Mouse (Mus musculus): ENCODE data around the gene Kctd10. TPM values are rescaled to one million over a fixed set of nuclear protein-coding genes. Genes with fewer than 3 reads are reported as not detected.
A peak's percentile ranks its signal among the peaks of the same experiment; 100 is the strongest.

Gene Kctd10
- polyA plus RNA-seq, 1 experiment from 2014 or later: 103 TPM

DNA sequence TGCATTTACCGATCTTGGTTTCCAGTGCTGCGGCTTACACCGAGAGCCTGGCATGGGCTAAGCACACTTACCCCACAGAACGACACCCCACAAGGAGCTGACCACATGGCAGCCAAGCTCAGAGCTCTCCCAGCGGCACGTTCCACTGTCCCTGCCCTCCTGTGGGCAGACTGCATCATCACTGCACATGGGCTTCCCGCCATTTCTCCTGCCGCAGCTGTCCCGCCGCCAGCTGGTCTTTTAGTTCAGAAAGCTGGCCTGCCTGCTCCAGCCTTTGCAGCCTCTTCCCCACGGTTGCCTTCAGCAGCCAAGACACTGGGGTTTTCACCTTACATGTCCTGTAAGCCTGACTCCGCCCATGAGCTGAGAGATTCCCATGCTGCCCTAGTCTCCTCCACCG lies 30.1 kb upstream of the Kctd10 start:
- DNase-seq (ENCODE audit: low spot score): no peak
- Histone ChIP-seq H3K4me3 (no peak overlapping the region), H3K36me3 (peaks cover 100% of the 10 kb centered on the region), H3K27me3 (ENCODE audit: low read depth, poor library complexity, severe bottlenecking) (no peaks in the 10 kb centered on the region), H3K4me1 (no peaks in the 10 kb centered on the region), H3K9me3 (replicated peaks) (no peaks in the 10 kb centered on the region), H3K27ac (replicated peaks) (no peak overlapping the region)
- WGBS: 93% methylated on average over 13 of the region's 13 CpGs

DNA sequence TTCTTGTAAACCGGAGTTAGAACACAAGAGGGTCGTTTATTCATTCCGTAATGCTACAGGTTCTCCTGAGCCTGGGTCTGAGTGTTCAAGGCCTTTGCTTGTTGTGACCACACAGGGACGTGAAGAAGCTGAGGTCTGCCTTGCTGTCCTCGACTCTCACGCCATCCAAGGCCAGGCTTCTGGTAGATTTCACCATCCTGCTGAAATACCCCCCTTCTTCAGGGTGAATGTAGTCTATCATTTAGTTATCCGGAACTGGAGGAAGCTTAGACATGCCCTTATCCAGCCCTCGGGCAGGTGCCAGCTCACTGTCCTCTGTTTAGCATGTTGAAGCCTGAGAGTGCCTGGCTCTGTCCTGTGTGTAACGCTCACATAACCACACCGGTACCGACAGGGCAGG lies 28.5 kb upstream of the Kctd10 start:
- no peaks in the 10 kb centered on the region for H3K27me3 ChIP-seq (ENCODE audit: low read depth, poor library complexity, severe bottlenecking)
- H3K27ac ChIP-seq (replicated peaks): no peak overlapping the region
- H3K9me3 ChIP-seq (replicated peaks): no peaks in the 10 kb centered on the region
- no peak overlapping the region for H3K4me3 ChIP-seq
- DNase-seq (ENCODE audit: low spot score): no peak
- H3K36me3 ChIP-seq: peaks cover 100% of the 10 kb centered on the region
- 93% methylated on average over 11 of the region's 11 CpGs for WGBS
- H3K4me1 ChIP-seq: no peaks in the 10 kb centered on the region

DNA sequence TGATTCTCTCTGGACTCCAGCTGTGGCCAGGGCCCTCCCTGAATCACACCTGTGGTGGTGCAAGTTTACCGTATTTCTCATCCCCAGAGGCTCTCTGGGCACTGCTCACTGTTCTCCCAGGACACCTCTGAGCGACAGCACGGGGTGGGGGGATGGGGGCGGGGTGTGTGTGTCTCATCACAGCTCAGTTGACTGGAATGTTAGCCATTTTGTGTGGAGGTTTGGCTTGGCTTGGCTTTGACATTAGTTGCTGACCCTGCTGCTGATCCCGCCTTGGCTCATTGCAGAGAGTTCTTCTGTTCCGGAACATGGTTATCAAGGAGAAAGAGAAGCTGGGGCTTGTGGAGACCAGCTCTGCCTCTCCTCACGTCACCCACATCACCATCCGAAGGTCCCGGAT lies 27.5 kb upstream of the Kctd10 start:
- WGBS: 92% methylated on average over 9 of the region's 9 CpGs

DNA sequence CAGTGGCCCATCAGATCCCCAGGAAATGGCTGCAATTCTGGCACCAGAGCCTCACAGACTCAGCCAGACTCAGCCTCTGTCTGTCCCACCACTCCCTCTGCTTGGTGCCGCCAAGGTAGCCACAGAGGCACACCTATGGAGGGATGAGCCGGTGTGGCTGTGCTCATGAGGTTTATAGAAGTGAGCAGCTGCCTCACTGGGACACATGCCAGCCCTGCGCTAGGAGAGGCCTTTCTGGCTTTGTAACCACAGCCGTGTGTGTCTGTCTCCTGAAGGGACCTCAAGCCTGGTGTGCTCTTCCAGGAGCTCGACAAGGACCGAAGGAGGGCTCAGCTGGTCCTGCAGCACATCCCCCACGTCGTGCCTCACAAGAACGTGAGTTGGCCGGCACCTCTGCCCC lies 27.0 kb upstream of the Kctd10 start:
- no peaks in the 10 kb centered on the region for H3K9me3 ChIP-seq (replicated peaks)
- no peak overlapping the region for H3K4me3 ChIP-seq
- H3K27me3 ChIP-seq (ENCODE audit: low read depth, poor library complexity, severe bottlenecking): no peaks in the 10 kb centered on the region
- H3K36me3 ChIP-seq: peaks cover 100% of the 10 kb centered on the region
- H3K27ac ChIP-seq (replicated peaks): no peak overlapping the region
- H3K4me1 ChIP-seq: no peaks in the 10 kb centered on the region
- DNase-seq (ENCODE audit: low spot score): no peak
- WGBS: 91% methylated on average over 10 of the region's 10 CpGs

More for the DNA sequence above, 27.5 kb upstream of the Kctd10 start:
- H3K4me1 ChIP-seq: no peaks in the 10 kb centered on the region
- DNase-seq (ENCODE audit: low spot score): no peak
- H3K27me3 ChIP-seq (ENCODE audit: low read depth, poor library complexity, severe bottlenecking): no peaks in the 10 kb centered on the region
- no peak overlapping the region for H3K27ac ChIP-seq (replicated peaks)
- H3K36me3 ChIP-seq: peaks cover 100% of the 10 kb centered on the region
- H3K4me3 ChIP-seq: no peak overlapping the region
- H3K9me3 ChIP-seq (replicated peaks): no peaks in the 10 kb centered on the region

DNA sequence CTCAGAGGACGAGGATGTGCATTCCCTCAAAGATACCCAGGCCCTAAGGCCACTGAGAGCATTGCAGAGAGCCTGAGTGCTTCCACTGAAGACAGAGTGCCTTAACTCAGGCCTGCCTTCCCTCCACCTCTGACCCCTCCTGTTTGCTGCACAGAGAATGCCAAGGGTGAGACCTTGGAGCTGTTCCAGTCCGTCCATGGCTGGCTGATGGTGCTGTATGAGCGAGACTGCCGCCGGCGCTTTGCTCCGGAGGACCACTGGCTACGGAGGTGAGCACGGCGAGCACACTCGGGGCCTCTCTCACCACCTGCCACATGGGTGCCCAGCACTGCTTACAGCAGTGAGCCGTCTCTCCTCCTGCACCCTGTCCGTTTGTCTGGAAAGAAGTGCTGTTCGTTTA lies 26.3 kb upstream of the Kctd10 start:
- WGBS: 93% methylated on average over 14 of the region's 14 CpGs

DNA sequence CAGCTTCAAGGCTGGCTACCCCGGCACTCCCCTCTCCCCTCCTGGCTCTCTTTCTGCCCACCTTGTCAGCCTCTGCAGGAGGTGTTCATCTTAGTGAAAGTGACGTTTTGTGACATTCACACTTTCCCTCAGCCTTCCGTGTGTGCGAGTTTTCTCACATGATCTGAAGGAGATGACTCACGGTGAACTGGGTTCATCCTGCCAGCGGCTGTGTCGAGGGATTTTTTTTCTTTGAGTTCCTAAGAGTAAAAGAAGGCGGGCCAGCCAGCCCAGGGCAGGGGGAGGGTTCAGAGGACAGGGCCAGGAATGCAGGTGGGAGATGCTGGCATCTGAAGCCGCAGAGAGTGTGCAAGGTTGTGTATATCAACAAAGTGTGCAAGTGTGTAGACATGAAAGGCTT lies 12.9 kb upstream of the Kctd10 start:
- Histone ChIP-seq H3K4me3 (no peak overlapping the region), H3K27me3 (ENCODE audit: low read depth, poor library complexity, severe bottlenecking) (no peaks in the 10 kb centered on the region), H3K36me3 (peaks cover 100% of the 10 kb centered on the region), H3K4me1 (no peaks in the 10 kb centered on the region), H3K9me3 (replicated peaks) (no peaks in the 10 kb centered on the region), H3K27ac (replicated peaks) (no peak overlapping the region)
- DNase-seq (ENCODE audit: low spot score): no peak
- WGBS: 88% methylated on average over 9 of the region's 9 CpGs

More for the DNA sequence above, 26.3 kb upstream of the Kctd10 start:
- no peak overlapping the region for H3K27ac ChIP-seq (replicated peaks)
- no peak overlapping the region for H3K4me3 ChIP-seq
- no peaks in the 10 kb centered on the region for H3K4me1 ChIP-seq
- no peak for DNase-seq (ENCODE audit: low spot score)
- H3K9me3 ChIP-seq (replicated peaks): no peaks in the 10 kb centered on the region
- peaks cover 100% of the 10 kb centered on the region for H3K36me3 ChIP-seq
- no peaks in the 10 kb centered on the region for H3K27me3 ChIP-seq (ENCODE audit: low read depth, poor library complexity, severe bottlenecking)

DNA sequence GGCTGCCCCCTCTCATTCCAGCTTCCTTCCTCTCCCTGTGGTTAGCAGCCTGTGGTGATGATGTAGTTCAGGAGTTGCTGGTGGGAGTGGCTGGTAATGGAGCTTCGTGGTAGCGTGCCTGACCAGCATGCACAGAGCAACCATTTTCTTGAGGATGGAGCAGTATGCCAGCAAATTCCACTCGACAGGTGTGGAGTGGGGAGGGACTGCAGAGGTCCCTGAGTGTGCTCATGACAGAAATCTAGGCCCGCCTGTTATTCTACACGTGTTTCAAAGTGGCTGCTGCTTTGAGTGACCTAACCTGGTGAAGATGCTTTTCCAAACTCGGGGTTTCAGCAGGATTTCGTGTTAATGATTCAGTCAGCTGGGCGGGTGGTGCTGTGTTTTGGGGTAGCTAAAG lies 4.1 kb upstream of the Kctd10 start:
- 93% methylated on average over 8 of the region's 8 CpGs for WGBS
- DNase-seq (ENCODE audit: low spot score): no peak
- Histone ChIP-seq H3K27ac (replicated peaks) (no peak overlapping the region), H3K4me1 (peaks cover 21% of the 10 kb centered on the region), H3K27me3 (ENCODE audit: low read depth, poor library complexity, severe bottlenecking) (no peaks in the 10 kb centered on the region), H3K9me3 (replicated peaks) (no peaks in the 10 kb centered on the region), H3K36me3 (peaks cover 65% of the 10 kb centered on the region), H3K4me3 (no peak overlapping the region)

DNA sequence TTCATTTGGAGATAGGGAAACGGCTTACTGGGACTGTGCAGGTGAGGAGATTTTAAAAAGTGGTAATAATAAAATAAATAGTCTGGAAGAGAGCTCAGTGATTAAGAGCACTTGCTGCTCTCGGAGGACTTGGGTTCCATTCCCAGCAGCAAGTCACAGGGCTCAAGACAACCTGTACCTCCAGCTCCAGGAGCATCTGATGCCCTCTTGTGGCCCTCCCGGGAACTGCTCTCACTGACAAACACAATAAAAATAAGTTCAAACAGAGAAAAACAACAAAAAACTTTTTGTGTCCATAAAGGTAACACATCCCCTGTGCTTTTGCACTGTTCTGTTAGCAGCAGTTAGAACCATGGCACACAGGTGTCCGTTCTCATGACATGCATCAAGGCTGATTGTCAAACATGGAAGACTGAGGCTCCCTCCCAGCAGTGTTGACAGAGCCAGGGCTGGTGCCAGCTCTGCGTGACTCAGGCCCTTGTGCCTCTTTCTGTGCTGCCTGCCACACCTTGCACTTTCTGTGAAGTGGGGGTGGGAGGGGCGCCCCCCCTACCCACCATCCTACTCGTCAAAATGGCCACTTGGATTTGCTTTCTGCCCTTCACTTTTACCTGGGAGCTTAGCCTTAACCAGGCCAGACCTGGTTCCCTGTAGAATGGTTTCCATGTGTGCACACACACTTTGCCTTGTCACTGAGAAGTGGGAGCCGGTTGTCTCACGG lies 3.0 kb upstream of the Kctd10 start:
- Histone ChIP-seq H3K27me3 (ENCODE audit: low read depth, poor library complexity, severe bottlenecking) (no peaks in the 10 kb centered on the region), H3K36me3 (peaks cover 54% of the 10 kb centered on the region), H3K4me3 (no peak overlapping the region), H3K27ac (replicated peaks) (no peak overlapping the region), H3K9me3 (replicated peaks) (no peaks in the 10 kb centered on the region), H3K4me1 (peaks cover 32% of the 10 kb centered on the region)
- WGBS: 84% methylated on average over 9 of the region's 9 CpGs
- peak; percentile 50 for DNase-seq (ENCODE audit: low spot score)

DNA sequence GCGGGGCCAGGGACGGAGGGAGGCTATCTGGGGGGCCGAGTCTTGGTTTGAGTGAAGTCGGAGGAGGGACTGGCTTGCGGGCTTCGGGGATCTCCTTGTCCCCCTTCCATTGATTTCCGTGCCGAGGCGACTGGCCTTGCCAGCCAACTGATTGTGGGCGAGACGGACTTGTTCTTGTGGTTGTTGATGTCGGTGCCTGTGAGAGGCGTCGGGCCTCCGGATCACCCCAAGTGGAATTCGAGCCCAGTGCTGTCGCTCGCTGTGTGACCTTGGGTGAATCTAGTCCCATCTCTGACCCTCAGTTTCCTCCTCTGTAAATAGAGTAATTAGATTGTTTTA lies 674 bp upstream of the Kctd10 start:
- Histone ChIP-seq H3K4me1 (peaks cover 41% of the 10 kb centered on the region), H3K27ac (replicated peaks) (peak overlapping the region; percentile 98), H3K4me3 (peak overlapping the region; percentile 96), H3K27me3 (ENCODE audit: low read depth, poor library complexity, severe bottlenecking) (no peaks in the 10 kb centered on the region), H3K9me3 (replicated peaks) (no peaks in the 10 kb centered on the region), H3K36me3 (peaks cover 38% of the 10 kb centered on the region)
- WGBS: under 1% methylated on average over 18 of the region's 18 CpGs
- no peak for DNase-seq (ENCODE audit: low spot score)

DNA sequence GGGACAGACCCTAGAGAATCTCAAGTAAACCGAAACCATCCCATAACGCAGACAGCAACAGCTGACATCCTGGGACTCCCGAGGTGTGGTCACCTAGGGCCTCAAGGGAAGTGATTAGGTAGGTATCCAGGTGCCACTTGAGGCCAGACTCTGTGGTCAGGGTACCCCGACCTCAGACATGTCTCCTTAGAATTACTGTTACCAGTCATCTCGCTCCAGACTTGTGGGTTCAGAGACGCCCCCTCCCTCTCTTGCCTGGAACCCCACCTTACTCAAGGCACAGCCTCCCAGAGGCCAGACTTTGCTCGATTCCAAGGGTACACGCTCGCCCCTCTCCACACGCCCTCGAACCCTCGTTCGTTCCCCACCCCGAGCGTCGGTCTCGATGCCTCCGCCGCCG lies 545 bp downstream of the Kctd10 start:
- 3% methylated on average over 20 of the region's 20 CpGs for WGBS
- DNase-seq (ENCODE audit: low spot score): peak; percentile 30
- Histone ChIP-seq H3K9me3 (replicated peaks) (no peaks in the 10 kb centered on the region), H3K4me3 (peak overlapping the region; percentile 96), H3K27ac (replicated peaks) (peak overlapping the region; percentile 98), H3K4me1 (peaks cover 46% of the 10 kb centered on the region), H3K36me3 (peaks cover 38% of the 10 kb centered on the region), H3K27me3 (ENCODE audit: low read depth, poor library complexity, severe bottlenecking) (no peaks in the 10 kb centered on the region)

DNA sequence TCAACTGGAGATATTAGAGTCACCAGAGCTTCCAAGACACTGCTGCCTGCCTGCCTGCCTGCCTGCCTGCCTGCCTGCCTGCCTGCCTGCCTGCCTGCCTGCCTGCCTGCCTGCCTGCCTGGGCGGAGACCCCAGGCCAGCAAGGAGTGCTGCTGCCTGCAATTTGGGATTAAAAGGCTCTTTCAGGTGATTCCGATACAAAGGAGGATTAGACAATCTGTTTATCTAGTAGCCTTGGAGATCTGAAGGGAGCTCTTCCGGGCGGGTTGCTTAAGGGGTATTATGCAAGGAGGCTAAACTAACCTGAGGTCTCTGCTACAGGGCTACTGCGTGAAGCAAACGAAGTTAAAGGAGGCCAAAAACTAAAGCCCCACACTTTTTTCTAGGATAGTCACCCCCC lies 1.4 kb downstream of the Kctd10 start:
- Histone ChIP-seq H3K27me3 (ENCODE audit: low read depth, poor library complexity, severe bottlenecking) (no peaks in the 10 kb centered on the region), H3K9me3 (replicated peaks) (no peaks in the 10 kb centered on the region), H3K27ac (replicated peaks) (peak overlapping the region; percentile 98), H3K4me1 (peaks cover 53% of the 10 kb centered on the region), H3K36me3 (peaks cover 38% of the 10 kb centered on the region), H3K4me3 (peak overlapping the region; percentile 96)
- no peak for DNase-seq (ENCODE audit: low spot score)
- WGBS: 27% methylated on average over 6 of the region's 6 CpGs

DNA sequence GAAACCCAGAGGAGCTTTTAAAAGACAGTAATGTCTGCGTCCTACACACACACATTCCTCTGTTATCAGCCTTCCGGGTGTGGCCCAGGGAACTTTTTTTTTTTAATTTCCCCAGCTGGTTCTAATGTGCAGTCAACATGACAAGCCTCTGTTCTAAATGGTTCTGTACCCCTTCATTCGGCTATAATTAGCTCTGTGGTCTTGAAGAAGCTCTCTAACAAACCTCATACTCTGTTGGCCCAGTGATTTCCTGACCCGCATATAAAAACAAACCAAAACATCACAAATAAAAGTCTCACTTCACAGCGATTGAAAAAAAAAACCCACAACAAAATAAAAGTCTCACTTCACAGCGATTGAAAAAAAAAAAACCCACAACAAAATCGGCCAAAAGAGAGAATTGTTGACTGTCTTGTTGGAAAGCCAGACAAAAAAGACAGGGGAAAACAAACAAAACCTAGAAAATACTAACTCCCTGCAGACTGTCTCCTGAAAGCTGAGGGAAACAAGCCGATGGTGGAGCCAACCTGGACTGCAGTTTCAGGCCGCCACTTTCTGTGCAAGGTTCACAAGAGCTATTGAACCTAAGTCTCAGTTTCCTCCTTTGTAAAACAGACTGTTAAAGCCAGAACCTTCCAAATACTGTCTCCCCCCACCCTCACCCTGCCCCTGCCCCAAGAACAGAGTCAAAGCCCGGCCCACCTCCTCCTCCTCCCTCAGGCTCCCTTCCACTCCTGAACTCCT lies 2.0 kb downstream of the Kctd10 start:
- DNase-seq (ENCODE audit: low spot score): no peak
- Histone ChIP-seq H3K27ac (replicated peaks) (peak overlapping the region; percentile 98; the same call in 1 of the 2 replicates), H3K27me3 (ENCODE audit: low read depth, poor library complexity, severe bottlenecking) (no peaks in the 10 kb centered on the region), H3K36me3 (peaks cover 39% of the 10 kb centered on the region), H3K9me3 (replicated peaks) (no peaks in the 10 kb centered on the region), H3K4me1 (peaks cover 59% of the 10 kb centered on the region), H3K4me3 (peak overlapping the region; percentile 96)
- 77% methylated on average over 10 of the region's 10 CpGs for WGBS

DNA sequence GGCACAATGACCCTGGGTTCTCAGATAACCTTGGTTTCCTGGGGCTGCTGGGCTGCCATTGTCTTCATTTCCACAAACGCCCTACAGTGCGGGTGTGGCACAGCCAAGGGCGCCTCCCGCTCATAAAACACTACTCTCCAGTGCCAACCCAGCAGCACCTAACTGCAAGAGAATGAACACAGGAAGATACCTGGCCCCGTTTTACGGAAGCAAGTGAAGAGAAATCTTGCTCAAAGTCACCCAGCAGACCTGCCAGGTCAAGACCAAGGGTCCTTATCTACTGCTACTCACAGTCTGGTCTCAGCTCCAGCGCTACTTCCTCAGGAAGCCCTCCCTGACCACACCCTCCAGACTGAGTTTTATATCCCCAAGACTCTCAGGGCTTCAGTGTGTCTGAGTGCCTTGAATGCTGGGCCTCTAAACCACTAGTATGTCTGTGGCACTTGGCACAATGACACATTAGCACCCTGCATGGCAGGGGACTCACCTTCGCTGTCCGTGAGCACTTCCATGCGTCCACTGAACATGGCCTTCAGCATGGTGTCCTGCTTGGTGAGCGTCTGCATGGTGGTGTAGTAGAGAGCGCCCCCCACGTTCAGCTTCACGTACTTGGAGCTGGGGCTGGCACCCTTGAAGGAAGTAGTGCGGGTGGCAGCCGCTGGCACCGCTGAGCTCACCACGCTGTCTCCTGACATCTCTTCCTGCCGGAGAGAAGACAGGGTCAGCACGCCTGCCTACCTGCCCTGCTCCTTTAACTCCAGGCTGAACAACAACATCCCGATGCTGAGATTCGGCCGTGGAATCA lies 5.7 kb downstream of the Kctd10 start:
- no peak for DNase-seq (ENCODE audit: low spot score)
- no peaks in the 10 kb centered on the region for H3K9me3 ChIP-seq (replicated peaks)
- peaks cover 65% of the 10 kb centered on the region for H3K4me1 ChIP-seq
- no peaks in the 10 kb centered on the region for H3K27me3 ChIP-seq (ENCODE audit: low read depth, poor library complexity, severe bottlenecking)
- 91% methylated on average over 23 of the region's 23 CpGs for WGBS
- H3K27ac ChIP-seq (replicated peaks): no peak overlapping the region
- peaks cover 71% of the 10 kb centered on the region for H3K36me3 ChIP-seq
- no peak overlapping the region for H3K4me3 ChIP-seq
